Mouse (Mus musculus) spleen, adult 18-20 months (tissue): ENCODE results near the gene Tmcc1.
"Not testable (repeated sequence)": the region's sequence is repeated elsewhere in the genome, so short reads cannot be mapped to it uniquely, and the experiment has no call there.

Experiments
- DNase-seq, 2 experiments: peaks; one replicate each; pipeline ENCODE4 v3.0.0; 2022; ENCODE audit warnings: mixed read lengths in 2 of 2

Tmcc1 gene

GRCm38 (mm10) chr6:116193394-116194393 lies at the start of gene Tmcc1:
Tmcc1 (minus strand) TSS chr6:116193486.
- DNase-seq, result peak; percentile 98 to 99

- DNase-seq, result no peak
These were observed 47.1 kb upstream of the Tmcc1 start for GRCm38 (mm10) chr6:116240371-116240770.

- DNase-seq, result no peak
These were observed 44.8 kb upstream of the Tmcc1 start for GRCm38 (mm10) chr6:116238083-116238482.

GRCm38 (mm10) chr6:116235336-116235735 lies 42.0 kb upstream of the Tmcc1 start:
- no peak for DNase-seq

GRCm38 (mm10) chr6:116234821-116235220 lies 41.5 kb upstream of the Tmcc1 start:
- not testable (repeated sequence) for DNase-seq

- peak; percentile 40 to 67 for DNase-seq
These were observed 35.7 kb upstream of the Tmcc1 start for GRCm38 (mm10) chr6:116228785-116229525.

- DNase-seq, result no peak
These were observed 34.5 kb upstream of the Tmcc1 start for GRCm38 (mm10) chr6:116227767-116228166.

GRCm38 (mm10) chr6:116207729-116208534 lies 14.6 kb upstream of the Tmcc1 start, which contains the start of gene Washc2:
Washc2 (plus strand) TSS chr6:116208038.
- DNase-seq, result peak; percentile 90 to 91

GRCm38 (mm10) chr6:116199682-116200081 lies 6.4 kb upstream of the Tmcc1 start:
- DNase-seq, result no peak

GRCm38 (mm10) chr6:116198173-116198572 lies 4.9 kb upstream of the Tmcc1 start:
- DNase-seq, result peak in 1 of 2 experiments; percentile 19

- DNase-seq, result no peak
These were observed 2.5 kb upstream of the Tmcc1 start for GRCm38 (mm10) chr6:116195811-116196210.

- no peak for DNase-seq
These were observed 426 bp downstream of the Tmcc1 start for GRCm38 (mm10) chr6:116192809-116193311.

- DNase-seq, result no peak
These were observed 3.9 kb downstream of the Tmcc1 start for GRCm38 (mm10) chr6:116189417-116189816.

GRCm38 (mm10) chr6:116186485-116186884 lies 6.8 kb downstream of the Tmcc1 start:
- no peak for DNase-seq

- DNase-seq, result no peak
These were observed 9.8 kb downstream of the Tmcc1 start for GRCm38 (mm10) chr6:116183509-116183908.

- no peak for DNase-seq
These were observed 12.6 kb downstream of the Tmcc1 start for GRCm38 (mm10) chr6:116180731-116181130.

- DNase-seq, result no peak
These were observed 14.9 kb downstream of the Tmcc1 start for GRCm38 (mm10) chr6:116178376-116178775.

- not testable (repeated sequence) for DNase-seq
These were observed 19.7 kb downstream of the Tmcc1 start for GRCm38 (mm10) chr6:116173511-116174099.

GRCm38 (mm10) chr6:116166383-116166782 lies 26.9 kb downstream of the Tmcc1 start:
- DNase-seq, result no peak

GRCm38 (mm10) chr6:116154854-116155624 lies 38.2 kb downstream of the Tmcc1 start:
- DNase-seq, result no peak

GRCm38 (mm10) chr6:116147386-116147785 lies 45.9 kb downstream of the Tmcc1 start:
- DNase-seq, result no peak
